Mouse (Mus musculus) gastrocnemius, postnatal 10 days (tissue): ENCODE measurements around the gene Pard3. TPM values are rescaled to one million over a fixed set of nuclear protein-coding genes. Genes with fewer than 3 reads are reported as not detected.
A peak's percentile ranks its signal among the peaks of the same experiment; 100 is the strongest.

Experiments used
- DNase-seq: peaks from one replicate; pipeline ENCODE4 v3.0.0; 2021; ENCODE audit warnings: mixed read lengths
- long read RNA-seq, 2 experiments: library from polyadenylated mRNA; stranded (forward); transcript quantifications; one replicate each; pipeline ENCODE4 v2.0.0; 2021
- total RNA-seq, 2 experiments: library from RNA; stranded (reverse); gene quantifications; 2 replicates each; pipeline ENCODE4 v1.2.3; 2021

The Pard3 gene
- 10 to 100 TPM; 30.3 to 37.2 TPM for total RNA-seq
- long read RNA-seq, experiment 1, full-length matches to known transcripts, result 12 of 43 reads
- long read RNA-seq, experiment 1, partial matches to known transcripts, result 9 of 43 reads
- long read RNA-seq, experiment 1, other reads (novel, unspliced or antisense), result 22 of 43 reads
- long read RNA-seq, experiment 2, full-length matches to known transcripts, result 10 of 30 reads
- long read RNA-seq, experiment 2, partial matches to known transcripts, result 6 of 30 reads
- long read RNA-seq, experiment 2, other reads (novel, unspliced or antisense), result 14 of 30 reads

DNA sequence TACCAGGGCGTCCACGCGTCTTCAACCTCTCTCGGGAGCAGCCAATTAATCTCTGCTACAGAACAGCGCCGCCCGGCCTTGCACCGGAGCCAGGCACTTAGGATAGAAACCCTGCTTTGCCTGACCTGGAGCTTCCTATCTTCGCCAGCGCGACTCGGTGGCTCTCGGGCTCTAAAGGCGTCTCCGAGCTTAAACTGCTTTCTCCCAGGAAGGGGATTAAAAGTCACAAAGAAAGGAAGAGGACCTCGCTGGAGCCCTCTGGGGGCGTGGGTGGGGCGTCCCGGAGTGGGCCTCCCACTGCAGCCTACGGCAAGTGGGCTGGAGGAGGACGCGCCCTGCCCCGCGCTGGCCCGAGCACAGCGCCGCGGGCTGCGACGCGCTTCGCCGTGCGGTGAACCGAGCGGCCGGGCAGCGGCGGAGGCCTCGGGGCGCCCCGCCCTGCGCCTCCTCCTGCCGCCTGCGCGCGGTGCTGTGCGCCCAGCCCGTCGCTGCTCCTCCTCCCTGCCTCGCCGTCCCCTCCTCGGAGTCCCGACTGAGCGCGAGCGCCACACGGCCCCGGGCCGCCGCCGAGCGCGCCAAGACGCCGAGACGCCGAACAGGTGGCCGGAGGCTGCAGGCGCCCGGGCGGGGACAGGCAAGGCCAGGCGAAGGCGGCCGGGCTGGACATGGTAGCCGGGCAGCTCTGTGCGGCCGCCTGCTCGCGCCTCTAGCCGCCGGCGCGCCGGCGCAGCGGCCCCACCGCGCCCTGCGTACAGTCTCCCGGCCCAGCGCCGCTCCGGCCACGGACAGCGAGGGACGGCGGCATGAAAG is at the start of gene Pard3:
Pard3 (plus strand) TSS at position 343 of the 810 bp plus-strand sequence.
- peak; percentile 81 for DNase-seq

DNA sequence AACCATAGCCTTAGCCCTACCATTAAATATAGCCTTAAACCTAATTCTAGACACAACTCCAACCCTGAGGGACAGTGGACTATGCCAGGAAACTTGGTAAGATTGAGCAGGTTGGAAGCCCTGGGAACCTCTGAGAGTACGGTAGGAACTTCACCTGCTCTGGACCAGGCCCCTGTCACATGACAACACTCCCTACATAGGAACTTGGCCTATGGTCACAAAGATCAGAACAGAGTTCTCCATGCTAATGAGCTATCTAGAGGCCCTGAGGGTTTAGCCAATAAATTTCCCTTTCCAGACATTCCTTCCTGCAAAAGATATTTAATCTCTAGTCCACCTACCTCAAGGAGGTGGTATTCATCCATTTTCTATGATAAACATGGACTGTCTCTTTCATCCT is 41.9 kb upstream of the Pard3 start:
- DNase-seq, result no peak

- DNase-seq, result no peak
These were observed 38.4 kb upstream of the Pard3 start for GRCm38 (mm10) chr8:127025256-127025717.

- DNase-seq, result no peak
These were observed 37.9 kb upstream of the Pard3 start for GRCm38 (mm10) chr8:127025775-127026174.

- DNase-seq, result no peak
These were observed 32.2 kb upstream of the Pard3 start for GRCm38 (mm10) chr8:127031476-127031875.

DNA sequence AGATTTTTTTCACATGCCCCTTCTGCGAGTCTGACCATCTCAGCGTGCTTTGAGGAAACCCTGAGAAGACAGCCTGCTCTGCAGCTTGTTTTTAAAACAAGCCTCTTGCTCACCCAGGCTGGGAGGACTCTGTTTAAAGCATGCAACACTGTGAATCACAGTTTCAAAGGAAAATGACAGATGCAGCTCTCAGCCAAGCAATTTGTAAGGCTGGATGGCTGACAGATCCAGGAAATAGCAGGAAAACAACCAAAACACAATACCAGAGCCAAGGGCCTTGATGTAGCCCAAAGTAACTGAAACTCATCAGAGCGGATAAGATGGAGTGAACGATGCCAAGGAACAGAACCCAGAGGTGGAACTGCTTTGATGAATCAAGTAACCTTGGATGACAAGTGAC is 24.8 kb upstream of the Pard3 start:
- no peak for DNase-seq

- no peak for DNase-seq
These were observed 13.7 kb upstream of the Pard3 start for GRCm38 (mm10) chr8:127049996-127050395.

GRCm38 (mm10) chr8:127052132-127052531 is 11.6 kb upstream of the Pard3 start:
- no peak for DNase-seq

DNA sequence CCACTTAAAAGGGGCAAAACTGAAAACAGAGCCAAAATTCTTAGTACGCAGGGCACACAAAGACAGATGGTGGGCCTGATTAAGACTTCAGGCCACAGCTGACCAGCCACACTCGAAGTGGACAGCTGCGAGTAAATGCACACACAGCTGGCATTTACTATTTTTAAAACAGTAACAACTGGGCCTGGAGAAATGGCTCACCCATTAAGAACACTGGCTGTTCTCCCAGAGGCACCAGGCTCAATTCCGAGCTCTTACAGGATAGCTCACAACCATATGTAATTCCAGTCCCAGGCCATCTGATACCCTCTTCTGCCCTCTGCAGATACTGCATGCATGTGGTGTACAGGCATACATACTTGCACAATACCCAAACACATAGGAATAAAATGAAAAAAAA is 8.6 kb upstream of the Pard3 start:
- no peak for DNase-seq

- DNase-seq, result no peak
These were observed 4.9 kb upstream of the Pard3 start for GRCm38 (mm10) chr8:127058759-127059158.

GRCm38 (mm10) chr8:127059826-127060225 is 3.9 kb upstream of the Pard3 start:
- DNase-seq, result no peak

DNA sequence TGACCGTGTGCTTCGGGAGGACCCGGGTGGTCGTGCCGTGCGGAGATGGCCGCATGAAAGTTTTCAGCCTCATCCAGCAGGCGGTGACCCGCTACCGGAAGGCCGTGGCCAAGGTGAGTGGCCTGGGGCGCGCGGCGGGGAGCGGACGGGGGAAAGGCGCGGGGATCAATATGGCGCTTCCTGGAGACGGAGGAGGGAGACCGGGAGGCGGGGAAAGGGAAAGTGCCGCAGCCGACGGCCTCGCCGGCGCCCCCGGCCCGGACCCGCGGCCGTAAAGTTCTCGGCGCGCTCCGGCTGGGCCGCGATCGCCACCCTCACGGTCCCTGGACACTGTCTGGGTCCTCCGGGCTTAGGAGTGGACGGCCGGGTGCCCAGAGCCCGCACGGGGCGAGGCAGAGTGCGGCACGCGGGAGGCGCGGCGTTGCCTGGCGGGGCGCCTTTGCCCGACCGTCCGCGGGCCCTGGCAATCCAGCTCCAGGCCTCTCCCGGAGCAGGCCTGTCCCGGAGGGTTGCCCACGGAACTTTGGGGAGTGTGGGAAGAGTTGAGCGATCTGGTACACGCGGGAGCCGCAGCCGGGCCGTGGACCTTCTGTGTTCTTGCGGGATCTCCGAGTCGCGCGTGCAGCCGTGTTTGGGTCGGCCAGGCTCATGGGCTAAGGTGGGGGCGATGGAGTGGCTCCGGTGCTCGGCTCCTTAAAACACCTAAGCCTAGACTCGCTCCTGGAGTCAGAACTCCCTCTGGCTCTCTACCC is 844 bp downstream of the Pard3 start:
- DNase-seq, result peak; percentile 60

GRCm38 (mm10) chr8:127065113-127065473 is 1.4 kb downstream of the Pard3 start:
- no peak for DNase-seq

GRCm38 (mm10) chr8:127065791-127066190 is 2.1 kb downstream of the Pard3 start:
- DNase-seq, result no peak

- DNase-seq, result no peak
These were observed 2.8 kb downstream of the Pard3 start for GRCm38 (mm10) chr8:127066501-127066900.

GRCm38 (mm10) chr8:127068719-127069118 is 5.0 kb downstream of the Pard3 start:
- no peak for DNase-seq

- DNase-seq, result peak; percentile 17
These were observed 6.5 kb downstream of the Pard3 start for GRCm38 (mm10) chr8:127070225-127070624.

DNA sequence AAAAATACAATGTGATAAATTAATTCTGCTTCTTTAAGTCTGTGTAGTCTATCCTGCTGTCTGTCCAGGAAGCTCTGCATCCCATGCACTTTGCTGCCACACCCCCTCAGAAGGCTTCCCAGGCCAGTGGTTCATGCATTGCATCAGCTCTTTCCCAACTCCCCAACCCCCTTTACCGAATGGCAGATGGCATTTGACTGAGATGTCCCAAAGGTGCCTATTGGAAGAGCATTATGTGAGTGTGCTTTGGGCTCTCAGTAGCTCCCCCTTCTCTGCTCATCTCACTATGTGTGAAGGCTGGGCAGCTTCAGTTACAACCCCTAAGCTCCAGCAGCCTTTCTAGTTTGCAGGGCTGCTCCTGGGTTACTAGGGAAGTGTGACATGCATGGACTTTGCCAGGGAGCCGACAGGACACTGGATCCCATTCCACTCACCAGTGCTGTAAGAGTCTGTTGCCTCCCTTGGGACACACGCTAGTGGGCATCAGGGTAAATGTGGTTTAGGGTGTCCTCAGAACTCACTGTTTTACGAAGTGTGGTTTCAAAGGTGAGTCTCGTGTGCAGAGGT is 9.4 kb downstream of the Pard3 start:
- DNase-seq, result no peak

GRCm38 (mm10) chr8:127076511-127076910 is 12.8 kb downstream of the Pard3 start:
- DNase-seq, result no peak

- DNase-seq, result no peak
These were observed 15.6 kb downstream of the Pard3 start for GRCm38 (mm10) chr8:127079244-127079805.

GRCm38 (mm10) chr8:127081297-127081696 is 17.6 kb downstream of the Pard3 start:
- no peak for DNase-seq

DNA sequence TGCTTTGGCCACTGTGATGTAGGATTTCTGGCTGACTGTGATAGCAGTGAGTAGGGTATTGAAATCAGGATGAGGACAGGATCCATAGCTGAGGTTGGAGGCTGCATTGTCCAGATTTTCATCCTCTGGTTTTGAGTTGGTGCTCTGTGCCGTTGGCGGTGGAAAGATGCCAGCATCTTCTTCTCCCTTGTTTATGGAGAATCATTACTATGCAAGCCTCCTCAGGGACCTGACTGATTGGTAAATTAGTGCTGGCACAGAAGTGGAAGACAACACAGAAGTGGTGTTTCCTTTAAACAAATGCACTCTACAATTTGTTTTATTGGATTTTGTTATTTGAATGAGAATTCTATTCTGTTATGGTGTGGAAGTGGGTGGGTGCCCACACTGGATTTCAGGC is 18.8 kb downstream of the Pard3 start:
- DNase-seq, result no peak
